Mouse (Mus musculus) heart, adult 2 months (tissue): Measurements from ENCODE around the gene Htra2.

Experiments used
- CTCF ChIP-seq: fragments of 200-600 bp; IDR thresholded peaks from 2 replicates; pipeline ENCODE4 v1.8.1; 2022; ENCODE audit warnings: antibody characterized with exemption, mild to moderate bottlenecking, moderate library complexity
- EP300 ChIP-seq: fragments of 200-500 bp; IDR thresholded peaks from 2 replicates; pipeline ENCODE4 v1.6.1; 2011; ENCODE audit warnings: low read depth, low read length, control low read depth; ENCODE audit not compliant: insufficient read depth
- POLR2A ChIP-seq: fragments of 200-500 bp; IDR thresholded peaks from 2 replicates; pipeline ENCODE4 v1.6.1; 2011; ENCODE audit warnings: mild to moderate bottlenecking, low read depth, low read length, control low read depth; ENCODE audit not compliant: insufficient read depth

- TF ChIP-seq CTCF = no peak
- TF ChIP-seq POLR2A = no peak
- TF ChIP-seq EP300 = no peak
Observed at GRCm38 (mm10) chr6:83068221-83068620, 13.1 kb upstream of the Htra2 start.
